Mouse (Mus musculus) forebrain, embryonic 14.5 days (tissue): ENCODE measurements around the gene Reep6. TPM values are rescaled to one million over a fixed set of nuclear protein-coding genes. Genes with fewer than 3 reads are reported as not detected.

ENCODE experiments used
- ATAC-seq: fragments of 200-750 bp; cut with Nextera tagmentation; 2 replicates; pipeline ENCODE4 v1.8.0; 2017; ENCODE audit warnings: mild to moderate bottlenecking, moderate library complexity
- DNase-seq: peaks from one replicate; pipeline ENCODE4 v3.0.0-alpha.2; 2015; ENCODE audit warnings: low spot score
- H3K27ac ChIP-seq: fragments of 300-500 bp; sonication (generic); 2 replicates; pipeline ENCODE4 v1.5.1; 2014; ENCODE audit warnings: low read depth, mild to moderate bottlenecking, control low read depth, low read length, moderate library complexity
- H3K27me3 ChIP-seq: fragments of 300-500 bp; sonication (generic); replicated peaks from 2 replicates; pipeline ENCODE4 v1.6.1; 2014; ENCODE audit warnings: low read length, control low read depth, mixed read lengths; ENCODE audit not compliant: control insufficient read depth, insufficient read depth
- H3K36me3 ChIP-seq: fragments of 300-500 bp; sonication (generic); 2 replicates; pipeline ENCODE4 v1.6.1; 2014; ENCODE audit warnings: low read length, control low read depth; ENCODE audit not compliant: control insufficient read depth, insufficient read depth
- H3K4me1 ChIP-seq: fragments of 300-500 bp; sonication (generic); 2 replicates; pipeline ENCODE4 v1.6.1; 2014; ENCODE audit warnings: antibody characterized with exemption, low read length, control low read depth; ENCODE audit not compliant: control insufficient read depth, insufficient read depth
- H3K4me2 ChIP-seq: fragments of 300-500 bp; sonication (generic); 2 replicates; pipeline ENCODE4 v1.6.1; 2014; ENCODE audit warnings: mild to moderate bottlenecking, control low read depth, low read length
- H3K4me3 ChIP-seq: fragments of 300-500 bp; sonication (generic); 2 replicates; pipeline ENCODE4 v1.5.1; 2014; ENCODE audit warnings: low read depth, low read length, control low read depth
- H3K9ac ChIP-seq: fragments of 300-500 bp; sonication (generic); 2 replicates; pipeline ENCODE4 v1.6.1; 2014; ENCODE audit warnings: mild to moderate bottlenecking, low read length, control low read depth, moderate library complexity
- H3K9me3 ChIP-seq: fragments of 300-500 bp; sonication (generic); replicated peaks from 2 replicates; pipeline ENCODE4 v1.6.1; 2016; ENCODE audit warnings: low read length, control low read depth, mixed read lengths; ENCODE audit not compliant: control insufficient read depth
- WGBS: fragments of 180-500 bp; shearing (Covaris S2); extraction: QIAGEN DNeasy Blood & Tissue Kit; methylation state at CpG from one replicate; pipeline ENCODE4 v1.1.7; 2014; 5-methylcytosine and 5-hydroxymethylcytosine counted together
- polyA plus RNA-seq: library from polyadenylated mRNA; unstranded; fragments of >200 nt; fragmentation: Nextera tagmentation; extraction: Ambion mirVana; gene quantifications from 2 replicates; pipeline ENCODE4 v1.2.1, GENCODE M21; 2014

Gene Reep6
- polyA plus RNA-seq, 1 experiment from 2014 or later, result 2.3 TPM

GRCm38 (mm10) chr10:80292251-80293146 is 37.3 kb upstream of the Reep6 start, which contains the start of gene Rps15:
Gene Rps15 (plus strand): TSS chr10:80292453.
- ATAC-seq (peak; percentile 85), DNase-seq (peak; percentile 98)
- H3K27me3 ChIP-seq, result no peaks in the 10 kb centered on the region
- peak within 1 kb of the TSS; percentile 90 for H3K4me3 ChIP-seq
- H3K27ac ChIP-seq, result peak within 1 kb of the TSS; percentile 93
- H3K36me3 ChIP-seq, result peaks cover 39% of the 10 kb centered on the region
- WGBS, result under 1% methylated on average over 66 of the region's 72 CpGs
- H3K9ac ChIP-seq, result peak within 1 kb of the TSS; percentile 98
- peaks cover 26% of the 10 kb centered on the region for H3K4me1 ChIP-seq
- H3K9me3 ChIP-seq, result no peaks in the 10 kb centered on the region
- H3K4me2 ChIP-seq, result peak within 1 kb of the TSS; percentile 96

- Histone ChIP-seq H3K27ac (no peak overlapping the region), H3K4me3 (peak overlapping the region; percentile 90), H3K9me3 (no peaks in the 10 kb centered on the region), H3K27me3 (no peaks in the 10 kb centered on the region), H3K4me2 (peak overlapping the region; percentile 96), H3K4me1 (peaks cover 32% of the 10 kb centered on the region), H3K36me3 (peaks cover 32% of the 10 kb centered on the region), H3K9ac (peak overlapping the region; percentile 98)
- WGBS, result 19% methylated on average over 14 of the region's 14 CpGs
- ATAC-seq, result no peak
- no peak for DNase-seq
Measured at GRCm38 (mm10) chr10:80293325-80293724, 36.4 kb upstream of the Reep6 start.

- 84% methylated on average over 4 of the region's 4 CpGs for WGBS
- H3K4me2 ChIP-seq, result no peak overlapping the region
- peaks cover 22% of the 10 kb centered on the region for H3K36me3 ChIP-seq
- H3K27me3 ChIP-seq, result no peaks in the 10 kb centered on the region
- no peak overlapping the region for H3K9ac ChIP-seq
- H3K4me1 ChIP-seq, result peaks cover 35% of the 10 kb centered on the region
- no peak for ATAC-seq
- no peaks in the 10 kb centered on the region for H3K9me3 ChIP-seq
- no peak overlapping the region for H3K4me3 ChIP-seq
- no peak for DNase-seq
- no peak overlapping the region for H3K27ac ChIP-seq
Measured at GRCm38 (mm10) chr10:80294311-80294710, 35.4 kb upstream of the Reep6 start.

- peaks cover 21% of the 10 kb centered on the region for H3K36me3 ChIP-seq
- peak overlapping the region; percentile 89; the same call in 1 of the 2 replicates for H3K27ac ChIP-seq
- peak overlapping the region; percentile 62 for H3K9ac ChIP-seq
- no peaks in the 10 kb centered on the region for H3K9me3 ChIP-seq
- no peaks in the 10 kb centered on the region for H3K27me3 ChIP-seq
- H3K4me1 ChIP-seq, result peaks cover 35% of the 10 kb centered on the region
- ATAC-seq (no peak), DNase-seq (no peak)
- H3K4me2 ChIP-seq, result no peak overlapping the region; the same call in 1 of the 2 replicates
- 38% methylated on average over 7 of the region's 7 CpGs for WGBS
- no peak overlapping the region for H3K4me3 ChIP-seq
Measured at GRCm38 (mm10) chr10:80294788-80295303, 34.9 kb upstream of the Reep6 start.

- H3K4me3 ChIP-seq, result peak within 1 kb of the TSS; percentile 35
- no peaks in the 10 kb centered on the region for H3K9me3 ChIP-seq
- peaks cover 35% of the 10 kb centered on the region for H3K4me1 ChIP-seq
- peak; percentile 95 for DNase-seq
- no peaks in the 10 kb centered on the region for H3K27me3 ChIP-seq
- H3K9ac ChIP-seq, result peak within 1 kb of the TSS; percentile 62
- ATAC-seq, result peak; percentile 56
- H3K4me2 ChIP-seq, result peak within 1 kb of the TSS; percentile 57
- peak within 1 kb of the TSS; percentile 89 for H3K27ac ChIP-seq
- WGBS, result under 1% methylated on average over 26 of the region's 26 CpGs
- peaks cover 21% of the 10 kb centered on the region for H3K36me3 ChIP-seq
Measured at GRCm38 (mm10) chr10:80295618-80296425, 33.9 kb upstream of the Reep6 start, which contains the start of gene Apc2. Gene Apc2 (plus strand): TSS chr10:80295977.

- peaks cover 36% of the 10 kb centered on the region for H3K4me1 ChIP-seq
- H3K27me3 ChIP-seq, result no peaks in the 10 kb centered on the region
- WGBS, result 80% methylated on average over 5 of the region's 5 CpGs
- peak overlapping the region; percentile 35 for H3K4me3 ChIP-seq
- H3K27ac ChIP-seq, result peak overlapping the region; percentile 89
- peaks cover 24% of the 10 kb centered on the region for H3K36me3 ChIP-seq
- DNase-seq (no peak), ATAC-seq (no peak)
- H3K4me2 ChIP-seq, result peak overlapping the region; percentile 57
- H3K9me3 ChIP-seq, result no peaks in the 10 kb centered on the region
- peak overlapping the region; percentile 62 for H3K9ac ChIP-seq
Measured at GRCm38 (mm10) chr10:80296824-80297223, 32.9 kb upstream of the Reep6 start.

GRCm38 (mm10) chr10:80297526-80298133 is 32.1 kb upstream of the Reep6 start:
- DNase-seq, result no peak
- no peak overlapping the region for H3K4me3 ChIP-seq
- WGBS, result 70% methylated on average over 8 of the region's 8 CpGs

GRCm38 (mm10) chr10:80298571-80299281 is 31.0 kb upstream of the Reep6 start:
- peak; percentile 96 for DNase-seq
- 1% methylated on average over 26 of the region's 26 CpGs for WGBS
- Histone ChIP-seq H3K4me2 (peak overlapping the region; percentile 75), H3K9me3 (no peaks in the 10 kb centered on the region), H3K9ac (peak overlapping the region; percentile 99), H3K27me3 (no peaks in the 10 kb centered on the region), H3K27ac (peak overlapping the region; percentile 98), H3K36me3 (peaks cover 37% of the 10 kb centered on the region), H3K4me1 (peaks cover 39% of the 10 kb centered on the region), H3K4me3 (peak overlapping the region; percentile 74)
- ATAC-seq, result peak; percentile 83

More at GRCm38 (mm10) chr10:80297526-80298133, 32.1 kb upstream of the Reep6 start:
- Histone ChIP-seq H3K9ac (peak overlapping the region; percentile 29; the same call in 1 of the 2 replicates), H3K27me3 (no peaks in the 10 kb centered on the region), H3K27ac (peak overlapping the region; percentile 98; the same call in 1 of the 2 replicates), H3K9me3 (no peaks in the 10 kb centered on the region), H3K36me3 (peaks cover 32% of the 10 kb centered on the region), H3K4me2 (peak overlapping the region; percentile 75), H3K4me1 (peaks cover 43% of the 10 kb centered on the region)
- ATAC-seq, result no peak
